ENCODE assay signal across 9 mouse cellular contexts in genomic region chr8:103441163-103441562, GRCm38 (mm10).
A peak's percentile ranks its signal among the peaks of the same experiment; 100 is the strongest.
DNase-seq lines count a peak whose midpoint lies in the region; ATAC-seq and TF ChIP-seq lines count a peak whose summit lies in the region.
"Had no signal": no experiment of that assay in that cellular context is flagged by ENCODE, and none has a peak within 500 bp of the region (broad histone marks: within the 10 kb centered on the region; RNA-seq: fewer than 3 reads in every experiment).

No protein-coding gene starts in this region.

- peaks cover 8% of the 10 kb centered on the region; the same call in 1 of the 2 replicates for H3K27me3 ChIP-seq in embryonic facial prominence, embryonic 10.5 days (replicated peaks; ENCODE audit: low read depth, poor library complexity, severe bottlenecking)
- no peaks in the 10 kb centered on the region for H3K27me3 ChIP-seq in lung, postnatal 0 days (replicated peaks; ENCODE audit: insufficient read depth, low read length)
- H3K27me3 ChIP-seq: megakaryocyte, embryonic 14.5 days had no signal

- peaks cover 29% of the 10 kb centered on the region for H3K4me1 ChIP-seq in embryonic facial prominence, embryonic 10.5 days
- no peaks in the 10 kb centered on the region for H3K4me1 ChIP-seq in lung, postnatal 0 days (ENCODE audit: insufficient read depth, low read depth, low read length)
- H3K4me1 ChIP-seq: megakaryocyte, embryonic 14.5 days had no signal

- no peak overlapping the region for H3K4me2 ChIP-seq in lung, postnatal 0 days (replicated peaks; ENCODE audit: low read depth, low read length)

- intact Hi-C loops in gastrocnemius, postnatal 14 days (cut with DNase I; ENCODE audit: low total_unique reads), result no loop called here

- TF ChIP-seq CTCF in lung, postnatal 0 days (IDR thresholded peaks at IDR 0.05), result peak; percentile 65

- 69% methylated on average over 5 of the region's 5 CpGs for WGBS in embryonic facial prominence, embryonic 10.5 days
- 40% methylated on average over 5 of the region's 5 CpGs for WGBS in lung, postnatal 0 days

- H3K36me3 ChIP-seq in embryonic facial prominence, embryonic 10.5 days (replicated peaks), result no peaks in the 10 kb centered on the region
- H3K36me3 ChIP-seq in lung, postnatal 0 days (ENCODE audit: insufficient read depth, low read length), result no peaks in the 10 kb centered on the region

- no peak for TF ChIP-seq EP300 in lung, postnatal 0 days (IDR thresholded peaks at IDR 0.05)

- no peak overlapping the region for H3K27ac ChIP-seq in embryonic facial prominence, embryonic 10.5 days (replicated peaks)
- H3K27ac ChIP-seq in lung, postnatal 0 days (ENCODE audit: low read length), result no peak overlapping the region

- peak; percentile 23; the same call in 1 of the 2 replicates for ATAC-seq in lung, postnatal 0 days

- no peak overlapping the region for H3K4me3 ChIP-seq in embryonic facial prominence, embryonic 10.5 days
- H3K4me3 ChIP-seq in lung, postnatal 0 days (ENCODE audit: low read depth, low read length), result no peak overlapping the region
- H3K4me3 ChIP-seq: erythroblast, embryonic 14.5 days; megakaryocyte, embryonic 14.5 days had no signal

- peak; percentile 15 for DNase-seq in kidney, adult 9 months
- no peak for DNase-seq in kidney, adult 11 months
- peak; percentile 32 to 73 for DNase-seq in adrenal gland, adult (ENCODE audit: inconsistent age in 2 of 2, low spot score in 1 of 2)
- DNase-seq in embryonic facial prominence, embryonic 10.5 days (ENCODE audit: low spot score), result peak; percentile 36
- peak; percentile 45 for DNase-seq in lung, postnatal 0 days (ENCODE audit: low spot score)
- no peak for DNase-seq in gastrocnemius, postnatal 14 days
- DNase-seq in cerebellum, adult 8-10 months, result no peak

- no peaks in the 10 kb centered on the region for H3K9me3 ChIP-seq in embryonic facial prominence, embryonic 10.5 days
- H3K9me3 ChIP-seq in lung, postnatal 0 days (ENCODE audit: low read length), result no peaks in the 10 kb centered on the region

- H3K9ac ChIP-seq in lung, postnatal 0 days (replicated peaks; ENCODE audit: low read depth), result no peak overlapping the region

Comparison
In these comparisons a context has a peak if more than half of its experiments do, and no peak if none do; other contexts are left out.
1. DNase-seq: peak in kidney, adult 9 months (single experiment), adrenal gland, adult (2 of 2), embryonic facial prominence, embryonic 10.5 days (single experiment) and lung, postnatal 0 days (single experiment); none in kidney, adult 11 months (single experiment), gastrocnemius, postnatal 14 days (single experiment) and cerebellum, adult 8-10 months (single experiment).